Mouse (Mus musculus): Measurements from ENCODE around the gene Pfdn4. TPM values are rescaled to one million over a fixed set of nuclear protein-coding genes. Genes with fewer than 3 reads are reported as not detected.
A peak's percentile ranks its signal among the peaks of the same experiment; 100 is the strongest.
"Not testable (repeated sequence)": the region's sequence is repeated elsewhere in the genome, so short reads cannot be mapped to it uniquely, and the experiment has no call there.

Pfdn4 gene
- polyA plus RNA-seq (2015; fragmentation: Nextera tagmentation; extraction: Ambion mirVana): 46.6 and 48.5 TPM in 2 replicates

DNA sequence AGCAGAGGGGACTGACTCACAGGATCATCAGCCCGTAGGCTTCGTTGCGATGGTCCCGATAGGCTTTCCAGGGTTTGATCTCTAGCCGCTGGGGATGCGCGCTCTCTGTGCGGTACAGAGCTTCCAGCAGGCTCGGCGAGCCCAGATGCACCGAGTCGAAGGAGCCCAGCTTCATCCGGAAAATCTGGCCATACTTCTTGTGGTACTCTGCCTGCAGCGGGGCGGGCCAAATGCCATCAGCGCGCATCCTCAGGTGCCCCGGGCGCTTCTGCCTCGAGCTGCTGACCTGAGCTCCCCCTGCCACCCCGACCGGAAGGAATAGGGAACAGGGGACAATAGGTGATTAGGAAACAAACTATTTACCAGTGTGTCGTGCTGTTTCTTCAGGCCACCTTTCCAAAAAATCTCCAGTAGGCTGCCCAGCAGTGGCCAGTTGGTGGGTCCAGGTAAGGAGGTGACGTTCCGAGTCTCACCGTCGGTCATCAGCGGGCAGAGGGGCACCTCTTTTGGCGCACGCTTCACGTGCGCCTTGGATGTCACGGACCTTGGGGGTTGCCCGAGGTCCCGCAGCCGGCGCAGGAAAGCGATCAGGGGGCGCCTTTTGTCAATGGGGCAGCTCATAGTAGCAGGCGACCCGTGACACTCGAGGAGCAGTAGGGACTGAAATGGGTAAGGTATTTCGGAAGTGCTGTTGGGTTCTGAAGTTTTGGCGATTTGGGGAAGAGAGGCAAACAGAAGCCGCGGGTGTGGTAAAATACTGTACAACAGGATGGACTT lies at the start of gene Pfdn4:
TSS of gene Pfdn4 (plus strand) at position 275 of the 777 bp plus-strand sequence.
- peak within 1 kb of the TSS; percentile 56 for H3K4me2 ChIP-seq (ENCODE audit: low read depth, low read length)
- no peak within 1 kb of the TSS for H3K27ac ChIP-seq (ENCODE audit: low read length)
- no peak for ATAC-seq
- peaks cover 13% of the 10 kb centered on the region for H3K4me1 ChIP-seq (ENCODE audit: control insufficient read depth, insufficient read depth, low read length)
- peak within 1 kb of the TSS; percentile 31 for H3K4me3 ChIP-seq (ENCODE audit: low read length)
- WGBS: under 1% methylated on average over 46 of the region's 46 CpGs
- no peak within 1 kb of the TSS for H3K9ac ChIP-seq (ENCODE audit: low read depth, low read length)
- H3K36me3 ChIP-seq (ENCODE audit: control insufficient read depth, insufficient read depth, low read length): no peaks in the 10 kb centered on the region
- peaks cover 56% of the 10 kb centered on the region for H3K27me3 ChIP-seq (replicated peaks; ENCODE audit: control insufficient read depth, insufficient read depth, low read length)
- no peaks in the 10 kb centered on the region for H3K9me3 ChIP-seq (ENCODE audit: control insufficient read depth, low read length)

GRCm38 (mm10) chr2:170446843-170447383 lies 49.3 kb upstream of the Pfdn4 start:
- no peaks in the 10 kb centered on the region for H3K36me3 ChIP-seq (ENCODE audit: control insufficient read depth, insufficient read depth, low read length)
- H3K9me3 ChIP-seq (ENCODE audit: control insufficient read depth, low read length): no peaks in the 10 kb centered on the region
- WGBS: 51% methylated on average over 5 of the region's 5 CpGs
- H3K27me3 ChIP-seq (replicated peaks; ENCODE audit: control insufficient read depth, insufficient read depth, low read length): no peaks in the 10 kb centered on the region
- no peak overlapping the region for H3K9ac ChIP-seq (ENCODE audit: low read depth, low read length)
- H3K27ac ChIP-seq (ENCODE audit: low read length): no peak overlapping the region
- no peak overlapping the region for H3K4me3 ChIP-seq (ENCODE audit: low read length)
- no peak overlapping the region for H3K4me2 ChIP-seq (ENCODE audit: low read depth, low read length)
- no peaks in the 10 kb centered on the region for H3K4me1 ChIP-seq (ENCODE audit: control insufficient read depth, insufficient read depth, low read length)
- no peak for ATAC-seq

DNA sequence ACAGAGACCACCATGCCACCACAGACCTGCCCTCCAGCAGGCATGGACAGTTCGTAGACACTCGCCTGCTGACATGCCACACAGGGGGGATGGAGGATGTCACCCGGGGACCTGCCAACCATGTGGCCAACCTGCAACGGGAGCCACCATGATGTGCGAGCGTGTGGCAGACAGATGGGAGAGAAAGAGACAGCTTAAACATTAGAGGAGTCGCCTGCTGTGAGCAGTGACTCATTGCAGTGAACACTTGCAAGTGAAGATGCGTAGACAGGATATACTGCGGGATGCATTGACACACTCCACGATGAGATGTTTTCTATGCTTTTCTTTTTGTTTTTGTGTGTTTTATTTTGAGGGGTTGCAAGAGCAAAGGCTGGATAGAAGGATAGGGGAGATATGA lies 48.6 kb upstream of the Pfdn4 start:
- H3K4me3 ChIP-seq (ENCODE audit: low read length): no peak overlapping the region
- WGBS: 75% methylated on average over 10 of the region's 10 CpGs
- H3K9me3 ChIP-seq (ENCODE audit: control insufficient read depth, low read length): no peaks in the 10 kb centered on the region

DNA sequence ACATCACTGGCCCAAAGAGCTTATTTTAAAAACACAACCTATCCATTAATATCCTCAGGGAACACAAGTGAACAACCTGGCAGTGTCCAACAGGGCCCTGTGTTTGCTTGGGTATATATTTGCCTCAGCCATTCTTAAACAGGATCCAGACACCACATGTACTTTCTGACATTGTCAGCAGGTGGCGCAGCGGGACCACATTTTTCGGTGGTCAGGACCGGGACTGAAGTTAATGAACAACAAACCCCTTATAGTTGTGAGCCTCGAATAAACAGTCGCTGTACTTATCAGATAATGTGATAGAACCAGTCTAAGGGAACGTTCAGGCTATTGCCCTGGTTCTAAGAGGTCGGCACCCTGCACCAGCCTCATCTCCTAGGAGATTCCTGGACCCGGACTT lies 45.3 kb upstream of the Pfdn4 start:
- no peak overlapping the region for H3K27ac ChIP-seq (ENCODE audit: low read length)
- no peaks in the 10 kb centered on the region for H3K27me3 ChIP-seq (replicated peaks; ENCODE audit: control insufficient read depth, insufficient read depth, low read length)
- peak; percentile 92 for ATAC-seq
- H3K4me3 ChIP-seq (ENCODE audit: low read length): no peak overlapping the region
- H3K9ac ChIP-seq (ENCODE audit: low read depth, low read length): no peak overlapping the region
- H3K9me3 ChIP-seq (ENCODE audit: control insufficient read depth, low read length): no peaks in the 10 kb centered on the region
- no peaks in the 10 kb centered on the region for H3K4me1 ChIP-seq (ENCODE audit: control insufficient read depth, insufficient read depth, low read length)
- H3K36me3 ChIP-seq (ENCODE audit: control insufficient read depth, insufficient read depth, low read length): no peaks in the 10 kb centered on the region
- 5% methylated on average over 9 of the region's 9 CpGs for WGBS
- H3K4me2 ChIP-seq (ENCODE audit: low read depth, low read length): peak overlapping the region; percentile 19; the same call in 1 of the 2 replicates

More for the DNA sequence above, 48.6 kb upstream of the Pfdn4 start:
- no peak overlapping the region for H3K4me2 ChIP-seq (ENCODE audit: low read depth, low read length)
- H3K27ac ChIP-seq (ENCODE audit: low read length): no peak overlapping the region
- H3K4me1 ChIP-seq (ENCODE audit: control insufficient read depth, insufficient read depth, low read length): no peaks in the 10 kb centered on the region
- ATAC-seq: no peak
- no peak overlapping the region for H3K9ac ChIP-seq (ENCODE audit: low read depth, low read length)
- no peaks in the 10 kb centered on the region for H3K36me3 ChIP-seq (ENCODE audit: control insufficient read depth, insufficient read depth, low read length)
- no peaks in the 10 kb centered on the region for H3K27me3 ChIP-seq (replicated peaks; ENCODE audit: control insufficient read depth, insufficient read depth, low read length)

DNA sequence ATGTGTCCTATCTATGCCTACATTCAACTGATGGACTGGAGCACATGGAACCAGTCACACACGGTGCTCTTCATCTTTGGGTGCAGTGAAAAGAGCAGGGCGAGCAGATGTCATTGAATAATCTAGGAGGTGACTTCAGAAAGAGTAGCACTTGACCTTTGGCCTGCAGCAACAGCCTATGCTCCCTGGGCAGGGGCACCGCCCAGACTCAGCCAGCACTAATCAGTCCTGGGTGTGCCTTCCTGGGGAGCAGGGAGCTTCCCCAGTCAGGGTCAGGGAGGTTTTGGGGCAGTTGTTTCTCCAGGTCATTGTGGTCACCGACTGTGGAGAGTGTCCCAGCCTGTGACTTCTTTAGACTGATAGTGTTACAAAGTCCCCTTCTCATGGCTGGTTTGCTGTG lies 42.4 kb upstream of the Pfdn4 start:
- H3K27ac ChIP-seq (ENCODE audit: low read length); H3K9ac ChIP-seq (ENCODE audit: low read depth, low read length); H3K4me1 ChIP-seq (ENCODE audit: control insufficient read depth, insufficient read depth, low read length); H3K9me3 ChIP-seq (ENCODE audit: control insufficient read depth, low read length); H3K27me3 ChIP-seq (replicated peaks; ENCODE audit: control insufficient read depth, insufficient read depth, low read length); H3K4me2 ChIP-seq (ENCODE audit: low read depth, low read length); H3K36me3 ChIP-seq (ENCODE audit: control insufficient read depth, insufficient read depth, low read length); H3K4me3 ChIP-seq (ENCODE audit: low read length): not testable (repeated sequence)
- 33% methylated on average over 3 of the region's 4 CpGs for WGBS
- ATAC-seq: peak; percentile 74

- no peak overlapping the region for H3K9ac ChIP-seq (ENCODE audit: low read depth, low read length)
- WGBS: 61% methylated on average over 10 of the region's 10 CpGs
- no peak overlapping the region for H3K27ac ChIP-seq (ENCODE audit: low read length)
- H3K27me3 ChIP-seq (replicated peaks; ENCODE audit: control insufficient read depth, insufficient read depth, low read length): no peaks in the 10 kb centered on the region
- H3K4me1 ChIP-seq (ENCODE audit: control insufficient read depth, insufficient read depth, low read length): peaks cover 9% of the 10 kb centered on the region; the same call in 1 of the 2 replicates
- H3K4me2 ChIP-seq (ENCODE audit: low read depth, low read length): no peak overlapping the region
- H3K4me3 ChIP-seq (ENCODE audit: low read length): no peak overlapping the region
- peak; percentile 38 for ATAC-seq
- H3K9me3 ChIP-seq (ENCODE audit: control insufficient read depth, low read length): no peaks in the 10 kb centered on the region
- no peaks in the 10 kb centered on the region for H3K36me3 ChIP-seq (ENCODE audit: control insufficient read depth, insufficient read depth, low read length)
These were observed 37.0 kb upstream of the Pfdn4 start for GRCm38 (mm10) chr2:170459183-170459582.

DNA sequence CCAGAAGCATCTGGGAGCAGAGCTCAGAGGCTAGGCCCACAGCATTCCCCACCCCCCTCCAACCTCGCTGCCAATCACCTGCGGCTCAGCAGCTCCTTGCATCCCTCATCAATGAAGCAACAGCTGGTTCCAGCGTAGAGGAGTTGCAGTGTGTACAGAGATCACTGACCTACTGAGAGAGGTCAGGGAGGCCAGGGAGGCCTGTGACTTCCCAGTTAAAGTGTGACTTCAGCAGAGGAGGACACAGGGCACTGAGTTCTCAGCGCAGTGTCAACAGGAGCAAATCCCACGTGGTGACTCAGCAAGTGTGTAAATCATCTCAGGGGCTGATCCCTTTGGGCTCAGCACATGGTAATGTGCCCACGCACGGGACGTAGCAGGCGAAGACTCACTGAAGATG lies 36.4 kb upstream of the Pfdn4 start:
- peak; percentile 77 for ATAC-seq
- H3K4me3 ChIP-seq (ENCODE audit: low read length): no peak overlapping the region
- peaks cover 9% of the 10 kb centered on the region; the same call in 1 of the 2 replicates for H3K4me1 ChIP-seq (ENCODE audit: control insufficient read depth, insufficient read depth, low read length)
- H3K9me3 ChIP-seq (ENCODE audit: control insufficient read depth, low read length): no peaks in the 10 kb centered on the region
- no peak overlapping the region for H3K4me2 ChIP-seq (ENCODE audit: low read depth, low read length)
- H3K9ac ChIP-seq (ENCODE audit: low read depth, low read length): no peak overlapping the region
- no peaks in the 10 kb centered on the region for H3K36me3 ChIP-seq (ENCODE audit: control insufficient read depth, insufficient read depth, low read length)
- no peak overlapping the region for H3K27ac ChIP-seq (ENCODE audit: low read length)
- 34% methylated on average over 9 of the region's 9 CpGs for WGBS
- no peaks in the 10 kb centered on the region for H3K27me3 ChIP-seq (replicated peaks; ENCODE audit: control insufficient read depth, insufficient read depth, low read length)

- H3K9ac ChIP-seq (ENCODE audit: low read depth, low read length): no peak overlapping the region
- no peak overlapping the region for H3K4me2 ChIP-seq (ENCODE audit: low read depth, low read length)
- H3K4me3 ChIP-seq (ENCODE audit: low read length): no peak overlapping the region
- no peaks in the 10 kb centered on the region for H3K9me3 ChIP-seq (ENCODE audit: control insufficient read depth, low read length)
- H3K4me1 ChIP-seq (ENCODE audit: control insufficient read depth, insufficient read depth, low read length): peaks cover 9% of the 10 kb centered on the region; the same call in 1 of the 2 replicates
- no peaks in the 10 kb centered on the region for H3K36me3 ChIP-seq (ENCODE audit: control insufficient read depth, insufficient read depth, low read length)
- ATAC-seq: peak; percentile 67
- no peak overlapping the region for H3K27ac ChIP-seq (ENCODE audit: low read length)
- 49% methylated on average over 7 of the region's 7 CpGs for WGBS
- H3K27me3 ChIP-seq (replicated peaks; ENCODE audit: control insufficient read depth, insufficient read depth, low read length): no peaks in the 10 kb centered on the region
These were observed 34.6 kb upstream of the Pfdn4 start for GRCm38 (mm10) chr2:170461652-170462051.

- WGBS: 40% methylated on average over 4 of the region's 4 CpGs
- Histone ChIP-seq H3K4me3 (ENCODE audit: low read length) (no peak overlapping the region), H3K4me1 (ENCODE audit: control insufficient read depth, insufficient read depth, low read length) (peaks cover 6% of the 10 kb centered on the region; the same call in 1 of the 2 replicates), H3K27ac (ENCODE audit: low read length) (no peak overlapping the region), H3K9ac (ENCODE audit: low read depth, low read length) (no peak overlapping the region), H3K27me3 (replicated peaks; ENCODE audit: control insufficient read depth, insufficient read depth, low read length) (no peaks in the 10 kb centered on the region), H3K9me3 (ENCODE audit: control insufficient read depth, low read length) (no peaks in the 10 kb centered on the region), H3K36me3 (ENCODE audit: control insufficient read depth, insufficient read depth, low read length) (no peaks in the 10 kb centered on the region), H3K4me2 (ENCODE audit: low read depth, low read length) (no peak overlapping the region)
- no peak for ATAC-seq
These were observed 31.4 kb upstream of the Pfdn4 start for GRCm38 (mm10) chr2:170464817-170465216.

All from intestine, embryonic 16.5 days (tissue).